Mouse (Mus musculus) lung, embryonic 14.5 days (tissue): ENCODE data around the gene Rapgefl1. TPM values are rescaled to one million over a fixed set of nuclear protein-coding genes. Genes with fewer than 3 reads are reported as not detected.

Experiments
- ATAC-seq: fragments of 200-750 bp; cut with Nextera tagmentation; 2 replicates; pipeline ENCODE4 v1.8.0; 2017; ENCODE audit warnings: mild to moderate bottlenecking, moderate TSS enrichment, moderate library complexity; ENCODE audit not compliant: insufficient read depth
- DNase-seq: peaks from one replicate; pipeline ENCODE4 v3.0.0-alpha.2; 2015
- H3K27ac ChIP-seq: fragments of 300-500 bp; sonication (generic); 2 replicates; pipeline ENCODE4 v1.5.1; 2014; ENCODE audit warnings: low read depth, mild to moderate bottlenecking, moderate library complexity
- H3K27me3 ChIP-seq: fragments of 300-500 bp; sonication (generic); 2 replicates; pipeline ENCODE4 v1.6.1; 2014; ENCODE audit warnings: low read length, control low read depth; ENCODE audit not compliant: insufficient read depth
- H3K36me3 ChIP-seq: fragments of 300-500 bp; sonication (generic); 2 replicates; pipeline ENCODE4 v1.6.1; 2014; ENCODE audit warnings: control low read depth; ENCODE audit not compliant: insufficient read depth
- H3K4me1 ChIP-seq: fragments of 300-500 bp; sonication (generic); 2 replicates; pipeline ENCODE4 v1.6.1; 2014; ENCODE audit warnings: antibody characterized with exemption, control low read depth; ENCODE audit not compliant: insufficient read depth
- H3K4me2 ChIP-seq: fragments of 300-500 bp; sonication (generic); 2 replicates; pipeline ENCODE4 v1.6.1; 2014; ENCODE audit warnings: mild to moderate bottlenecking
- H3K4me3 ChIP-seq: fragments of 300-500 bp; sonication (generic); 2 replicates; pipeline ENCODE4 v1.5.1; 2014; ENCODE audit warnings: low read depth, low read length
- H3K9ac ChIP-seq: fragments of 300-500 bp; sonication (generic); 2 replicates; pipeline ENCODE4 v1.6.1; 2014
- H3K9me3 ChIP-seq: fragments of 300-500 bp; sonication (generic); 2 replicates; pipeline ENCODE4 v1.6.1; 2016; ENCODE audit warnings: low read depth, low read length, control low read depth
- CTCF ChIP-seq: IDR thresholded peaks from 2 replicates; pipeline ENCODE4 v1.5.1; 2016; ENCODE audit warnings: antibody characterized with exemption, low read depth
- WGBS: fragments of 180-500 bp; shearing (Covaris S2); extraction: QIAGEN DNeasy Blood & Tissue Kit; methylation state at CpG from one replicate; pipeline ENCODE4 v1.1.7; 2014; 5-methylcytosine and 5-hydroxymethylcytosine counted together
- polyA plus RNA-seq: library from polyadenylated mRNA; unstranded; fragments of >200 nt; fragmentation: Nextera tagmentation; extraction: Ambion mirVana; gene quantifications from 2 replicates; pipeline ENCODE4 v1.2.1, GENCODE M21; 2014

Gene Rapgefl1
- polyA plus RNA-seq, 1 experiment from 2014 or later: 2.1 TPM

- TF ChIP-seq CTCF: no peak
- 50% methylated on average over 5 of the region's 5 CpGs for WGBS
- ATAC-seq: no peak
These were observed 1.3 kb upstream of the Rapgefl1 start for GRCm38 (mm10) chr11:98835296-98835695.

GRCm38 (mm10) chr11:98835725-98836124 is 860 bp upstream of the Rapgefl1 start:
- Histone ChIP-seq H3K4me3 (no peak overlapping the region), H3K9ac (no peak overlapping the region), H3K4me1 (no peaks in the 10 kb centered on the region), H3K4me2 (no peak overlapping the region), H3K27me3 (peaks cover 14% of the 10 kb centered on the region), H3K9me3 (no peaks in the 10 kb centered on the region), H3K36me3 (peaks cover 39% of the 10 kb centered on the region), H3K27ac (no peak overlapping the region)
- ATAC-seq: no peak
- no peak for TF ChIP-seq CTCF
- no peak for DNase-seq
- WGBS: 42% methylated on average over 3 of the region's 3 CpGs

More at GRCm38 (mm10) chr11:98835296-98835695, 1.3 kb upstream of the Rapgefl1 start:
- no peaks in the 10 kb centered on the region for H3K9me3 ChIP-seq
- no peaks in the 10 kb centered on the region for H3K4me1 ChIP-seq
- DNase-seq: no peak
- no peak overlapping the region for H3K9ac ChIP-seq
- no peak overlapping the region for H3K27ac ChIP-seq
- no peak overlapping the region for H3K4me2 ChIP-seq
- peaks cover 14% of the 10 kb centered on the region for H3K27me3 ChIP-seq
- H3K36me3 ChIP-seq: peaks cover 42% of the 10 kb centered on the region
- H3K4me3 ChIP-seq: no peak overlapping the region

- no peaks in the 10 kb centered on the region for H3K4me1 ChIP-seq
- H3K27ac ChIP-seq: no peak overlapping the region
- peak overlapping the region; percentile 100 for H3K4me2 ChIP-seq
- peak overlapping the region; percentile 61 for H3K4me3 ChIP-seq
- peaks cover 14% of the 10 kb centered on the region for H3K27me3 ChIP-seq
- H3K9me3 ChIP-seq: no peaks in the 10 kb centered on the region
- peaks cover 35% of the 10 kb centered on the region for H3K36me3 ChIP-seq
- no peak for TF ChIP-seq CTCF
- 25% methylated on average over 7 of the region's 7 CpGs for WGBS
- H3K9ac ChIP-seq: no peak overlapping the region
- no peak for DNase-seq
- ATAC-seq: peak; percentile 25; the same call in 1 of the 2 replicates
These were observed 457 bp upstream of the Rapgefl1 start for GRCm38 (mm10) chr11:98836128-98836527.

- H3K27me3 ChIP-seq: peaks cover 14% of the 10 kb centered on the region
- 0 out of 2 replicates have a peak, but pooled peaks have one; percentile 7 for TF ChIP-seq CTCF
- peak; percentile 32; the same call in 1 of the 2 replicates for ATAC-seq
These were observed 683 bp downstream of the Rapgefl1 start for GRCm38 (mm10) chr11:98837231-98837704.

GRCm38 (mm10) chr11:98837917-98838316 is 1.3 kb downstream of the Rapgefl1 start:
- 0 out of 2 replicates have a peak overlapping the region, but pooled peaks have one; percentile 61 for H3K4me3 ChIP-seq
- H3K9ac ChIP-seq: no peak overlapping the region
- 57% methylated on average over 11 of the region's 11 CpGs for WGBS
- H3K9me3 ChIP-seq: no peaks in the 10 kb centered on the region
- H3K4me1 ChIP-seq: no peaks in the 10 kb centered on the region
- DNase-seq (no peak), ATAC-seq (no peak)
- peak overlapping the region; percentile 100 for H3K4me2 ChIP-seq
- H3K27ac ChIP-seq: no peak overlapping the region
- no peak for TF ChIP-seq CTCF
- peaks cover 17% of the 10 kb centered on the region for H3K36me3 ChIP-seq
- peaks cover 14% of the 10 kb centered on the region for H3K27me3 ChIP-seq

More at GRCm38 (mm10) chr11:98837231-98837704, 683 bp downstream of the Rapgefl1 start:
- H3K36me3 ChIP-seq: peaks cover 24% of the 10 kb centered on the region
- H3K4me2 ChIP-seq: peak overlapping the region; percentile 100
- H3K9me3 ChIP-seq: no peaks in the 10 kb centered on the region
- H3K9ac ChIP-seq: peak overlapping the region; percentile 65
- H3K4me3 ChIP-seq: peak overlapping the region; percentile 61
- WGBS: 2% methylated on average over 29 of the region's 29 CpGs
- DNase-seq: peak; percentile 23
- no peaks in the 10 kb centered on the region for H3K4me1 ChIP-seq
- H3K27ac ChIP-seq: no peak overlapping the region

- H3K27me3 ChIP-seq: peaks cover 14% of the 10 kb centered on the region
- no peak for DNase-seq
- H3K4me2 ChIP-seq: no peak overlapping the region
- no peak overlapping the region for H3K27ac ChIP-seq
- H3K9me3 ChIP-seq: no peaks in the 10 kb centered on the region
- 62% methylated on average over 9 of the region's 9 CpGs for whole genome bisulfite sequencing
- H3K4me3 ChIP-seq: no peak overlapping the region
- H3K4me1 ChIP-seq: no peaks in the 10 kb centered on the region
- no peak for TF ChIP-seq CTCF
- H3K36me3 ChIP-seq: peaks cover 12% of the 10 kb centered on the region; the same call in 1 of the 2 replicates
- no peak for ATAC-seq
- no peak overlapping the region for H3K9ac ChIP-seq
These were observed 1.9 kb downstream of the Rapgefl1 start for GRCm38 (mm10) chr11:98838512-98838911.

- TF ChIP-seq CTCF: no peak
- Histone ChIP-seq H3K9ac (no peak overlapping the region), H3K27me3 (peaks cover 14% of the 10 kb centered on the region), H3K27ac (no peak overlapping the region), H3K4me3 (no peak overlapping the region), H3K9me3 (no peaks in the 10 kb centered on the region), H3K4me1 (no peaks in the 10 kb centered on the region), H3K36me3 (peaks cover 3% of the 10 kb centered on the region; the same call in 1 of the 2 replicates), H3K4me2 (no peak overlapping the region)
- 36% methylated on average over 6 of the region's 6 CpGs for WGBS
- no peak for DNase-seq
- ATAC-seq: no peak
These were observed 2.8 kb downstream of the Rapgefl1 start for GRCm38 (mm10) chr11:98839402-98839801.
